Mouse (Mus musculus): ENCODE measurements around the gene Slc22a2. TPM values are rescaled to one million over a fixed set of nuclear protein-coding genes. Genes with fewer than 3 reads are reported as not detected.
"Not testable (repeated sequence)": the region's sequence is repeated elsewhere in the genome, so short reads cannot be mapped to it uniquely, and the experiment has no call there.

Gene Slc22a2
- polyA plus RNA-seq (2014; fragmentation: Nextera tagmentation; extraction: Ambion mirVana), result 0.27 TPM in 1 of 2 replicates, not detected in the other

- WGBS, result 50% methylated on average over 10 of the region's 10 CpGs
- no peak for DNase-seq (ENCODE audit: low spot score)
Observed at GRCm38 (mm10) chr17:12583991-12584390, at the start of gene Slc22a2. Gene Slc22a2, plus strand, starts transcription at chr17:12584132.

DNA sequence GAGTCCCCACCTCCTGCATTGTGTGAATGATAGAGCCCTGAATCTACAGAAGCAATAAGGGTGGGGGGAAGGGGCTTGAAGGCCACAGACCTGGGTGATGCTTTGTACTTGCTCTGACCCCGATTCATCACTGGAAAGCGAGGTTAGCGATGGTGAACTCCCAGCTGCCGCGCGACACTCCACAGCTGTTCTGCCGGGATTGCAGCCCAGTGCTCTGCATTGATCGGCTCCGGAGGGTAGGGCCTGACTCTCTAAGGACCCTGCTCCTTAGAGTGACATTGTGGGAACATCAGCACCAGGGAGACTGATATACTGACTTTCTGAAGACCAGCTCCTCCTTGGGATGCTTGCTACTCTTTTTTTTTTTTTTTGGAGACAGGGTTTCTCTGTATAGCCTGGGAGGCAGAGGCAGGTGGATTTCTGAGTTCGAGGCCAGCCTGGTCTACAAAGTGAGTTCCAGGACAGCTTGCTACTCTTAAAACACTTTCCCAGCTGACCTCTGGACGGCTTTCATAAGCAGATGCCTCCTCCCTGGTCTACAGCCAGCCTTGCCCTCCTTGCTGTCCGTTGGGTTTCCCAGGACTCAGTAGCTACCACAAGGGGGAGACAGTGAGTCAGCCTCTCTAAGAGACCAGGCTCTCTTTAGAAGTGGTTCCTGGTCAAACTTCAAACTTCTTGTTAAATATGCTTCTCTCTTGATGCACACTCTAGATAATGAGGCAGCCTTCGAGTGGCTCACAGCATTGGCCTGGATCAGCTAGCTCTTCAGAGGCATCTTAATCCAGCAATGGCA lies 49.4 kb upstream of the Slc22a2 start:
- ATAC-seq (replicated peaks; ENCODE audit: low FRiP score, low TSS enrichment, low read depth), result no peak

More at GRCm38 (mm10) chr17:12583991-12584390, at the start of gene Slc22a2:
- peaks cover 6% of the 10 kb centered on the region; the same call in 1 of the 2 replicates for H3K4me1 ChIP-seq (replicated peaks; ENCODE audit: control insufficient read depth, insufficient read depth, low read length)
- no peak within 1 kb of the TSS for H3K9ac ChIP-seq (ENCODE audit: low read length)
- H3K27ac ChIP-seq (ENCODE audit: low read depth), result no peak within 1 kb of the TSS
- no peaks in the 10 kb centered on the region for H3K27me3 ChIP-seq (replicated peaks; ENCODE audit: control insufficient read depth, insufficient read depth, low read length)
- ATAC-seq (replicated peaks; ENCODE audit: low FRiP score, low TSS enrichment, low read depth), result no peak
- H3K36me3 ChIP-seq (ENCODE audit: control insufficient read depth, insufficient read depth, low read length), result no peaks in the 10 kb centered on the region
- no peak within 1 kb of the TSS for H3K4me3 ChIP-seq (ENCODE audit: low read depth, low read length)
- H3K9me3 ChIP-seq (ENCODE audit: control insufficient read depth, low read length), result no peaks in the 10 kb centered on the region
- no peak within 1 kb of the TSS for H3K4me2 ChIP-seq (ENCODE audit: low read length)

GRCm38 (mm10) chr17:12562215-12562614 lies 21.7 kb upstream of the Slc22a2 start:
- Histone ChIP-seq H3K9me3 (ENCODE audit: control insufficient read depth, low read length) (peaks cover 3% of the 10 kb centered on the region; the same call in 1 of the 2 replicates), H3K27ac (ENCODE audit: low read depth) (no peak overlapping the region), H3K4me3 (ENCODE audit: low read depth, low read length) (no peak overlapping the region), H3K4me1 (replicated peaks; ENCODE audit: control insufficient read depth, insufficient read depth, low read length) (no peaks in the 10 kb centered on the region), H3K27me3 (replicated peaks; ENCODE audit: control insufficient read depth, insufficient read depth, low read length) (no peaks in the 10 kb centered on the region), H3K4me2 (ENCODE audit: low read length) (no peak overlapping the region), H3K9ac (ENCODE audit: low read length) (no peak overlapping the region), H3K36me3 (ENCODE audit: control insufficient read depth, insufficient read depth, low read length) (no peaks in the 10 kb centered on the region)
- DNase-seq (ENCODE audit: low spot score), result no peak
- no peak for ATAC-seq (replicated peaks; ENCODE audit: low FRiP score, low TSS enrichment, low read depth)
- 83% methylated on average over 4 of the region's 4 CpGs for WGBS

More for the DNA sequence above, 49.4 kb upstream of the Slc22a2 start:
- DNase-seq (ENCODE audit: low spot score), result peak; percentile 71
- no peak overlapping the region for H3K4me2 ChIP-seq (ENCODE audit: low read length)
- no peaks in the 10 kb centered on the region for H3K9me3 ChIP-seq (ENCODE audit: control insufficient read depth, low read length)
- no peak overlapping the region for H3K4me3 ChIP-seq (ENCODE audit: low read depth, low read length)
- no peak overlapping the region for H3K9ac ChIP-seq (ENCODE audit: low read length)
- WGBS, result 48% methylated on average over 13 of the region's 13 CpGs
- no peaks in the 10 kb centered on the region for H3K36me3 ChIP-seq (ENCODE audit: control insufficient read depth, insufficient read depth, low read length)
- no peaks in the 10 kb centered on the region for H3K27me3 ChIP-seq (replicated peaks; ENCODE audit: control insufficient read depth, insufficient read depth, low read length)
- 0 out of 2 replicates have a peak, but pooled peaks cover 6% of the 10 kb centered on the region for H3K4me1 ChIP-seq (replicated peaks; ENCODE audit: control insufficient read depth, insufficient read depth, low read length)
- no peak overlapping the region for H3K27ac ChIP-seq (ENCODE audit: low read depth)

- H3K27me3 ChIP-seq (replicated peaks; ENCODE audit: control insufficient read depth, insufficient read depth, low read length); H3K4me2 ChIP-seq (ENCODE audit: low read length); H3K27ac ChIP-seq (ENCODE audit: low read depth); H3K9ac ChIP-seq (ENCODE audit: low read length); H3K36me3 ChIP-seq (ENCODE audit: control insufficient read depth, insufficient read depth, low read length); DNase-seq (ENCODE audit: low spot score); H3K4me3 ChIP-seq (ENCODE audit: low read depth, low read length); H3K9me3 ChIP-seq (ENCODE audit: control insufficient read depth, low read length); ATAC-seq (replicated peaks; ENCODE audit: low FRiP score, low TSS enrichment, low read depth); H3K4me1 ChIP-seq (replicated peaks; ENCODE audit: control insufficient read depth, insufficient read depth, low read length): not testable (repeated sequence)
- 67% methylated on average over 6 of the region's 6 CpGs for WGBS
Observed at GRCm38 (mm10) chr17:12564481-12565000, 19.4 kb upstream of the Slc22a2 start.

DNA sequence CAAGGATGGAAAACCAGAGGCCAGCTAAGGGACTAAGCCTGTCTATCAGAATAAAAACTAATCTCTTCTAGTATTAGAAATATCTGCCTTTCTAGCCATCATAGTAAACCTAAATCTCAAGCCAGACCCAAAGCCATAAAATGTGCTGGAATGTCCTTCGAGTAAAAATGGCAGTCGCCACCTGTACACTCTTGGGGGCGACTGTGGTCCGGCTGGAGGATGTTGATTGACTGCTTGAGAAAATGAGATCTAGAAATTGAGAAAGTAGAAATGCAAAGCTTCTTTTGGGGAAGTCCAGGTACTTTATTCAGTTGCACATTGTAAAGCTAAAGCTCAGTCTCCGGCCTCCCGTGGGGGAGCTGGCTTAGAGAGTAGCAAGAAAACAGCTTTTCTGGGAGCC lies 18.5 kb upstream of the Slc22a2 start:
- no peaks in the 10 kb centered on the region for H3K27me3 ChIP-seq (replicated peaks; ENCODE audit: control insufficient read depth, insufficient read depth, low read length)
- DNase-seq (ENCODE audit: low spot score) (no peak), ATAC-seq (replicated peaks; ENCODE audit: low FRiP score, low TSS enrichment, low read depth) (no peak)
- no peaks in the 10 kb centered on the region for H3K36me3 ChIP-seq (ENCODE audit: control insufficient read depth, insufficient read depth, low read length)
- H3K9me3 ChIP-seq (ENCODE audit: control insufficient read depth, low read length), result no peaks in the 10 kb centered on the region
- no peak overlapping the region for H3K4me2 ChIP-seq (ENCODE audit: low read length)
- H3K27ac ChIP-seq (ENCODE audit: low read depth), result no peak overlapping the region
- H3K4me3 ChIP-seq (ENCODE audit: low read depth, low read length), result no peak overlapping the region
- no peaks in the 10 kb centered on the region for H3K4me1 ChIP-seq (replicated peaks; ENCODE audit: control insufficient read depth, insufficient read depth, low read length)
- WGBS, result 91% methylated on average over 6 of the region's 6 CpGs
- H3K9ac ChIP-seq (ENCODE audit: low read length), result no peak overlapping the region

DNA sequence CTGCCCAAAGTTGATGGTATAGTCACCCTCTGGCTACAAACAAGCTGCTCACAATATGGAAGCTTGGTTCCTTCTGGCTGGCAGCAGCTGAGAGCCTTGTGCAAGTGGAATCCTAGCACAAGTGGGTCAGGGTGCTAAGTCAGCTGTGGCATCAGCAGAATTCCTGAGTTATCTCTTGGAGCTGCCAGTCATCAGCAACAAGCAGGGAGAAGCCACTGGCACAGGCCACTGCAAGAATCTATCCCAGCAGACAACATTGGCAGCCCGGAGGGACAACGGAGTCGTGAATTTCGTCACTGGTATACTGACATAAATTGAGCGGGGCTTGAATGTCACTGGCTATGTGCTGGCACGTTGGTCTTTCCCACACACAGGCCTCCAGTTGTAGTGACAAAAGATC lies 12.6 kb upstream of the Slc22a2 start:
- H3K9me3 ChIP-seq (ENCODE audit: control insufficient read depth, low read length), result no peaks in the 10 kb centered on the region
- ATAC-seq (replicated peaks; ENCODE audit: low FRiP score, low TSS enrichment, low read depth) (no peak), DNase-seq (ENCODE audit: low spot score) (no peak)
- no peak overlapping the region for H3K4me3 ChIP-seq (ENCODE audit: low read depth, low read length)
- H3K4me1 ChIP-seq (replicated peaks; ENCODE audit: control insufficient read depth, insufficient read depth, low read length), result no peaks in the 10 kb centered on the region
- WGBS, result 73% methylated on average over 6 of the region's 6 CpGs
- no peak overlapping the region for H3K4me2 ChIP-seq (ENCODE audit: low read length)
- H3K27ac ChIP-seq (ENCODE audit: low read depth), result no peak overlapping the region
- H3K9ac ChIP-seq (ENCODE audit: low read length), result no peak overlapping the region
- no peaks in the 10 kb centered on the region for H3K36me3 ChIP-seq (ENCODE audit: control insufficient read depth, insufficient read depth, low read length)
- no peaks in the 10 kb centered on the region for H3K27me3 ChIP-seq (replicated peaks; ENCODE audit: control insufficient read depth, insufficient read depth, low read length)

DNA sequence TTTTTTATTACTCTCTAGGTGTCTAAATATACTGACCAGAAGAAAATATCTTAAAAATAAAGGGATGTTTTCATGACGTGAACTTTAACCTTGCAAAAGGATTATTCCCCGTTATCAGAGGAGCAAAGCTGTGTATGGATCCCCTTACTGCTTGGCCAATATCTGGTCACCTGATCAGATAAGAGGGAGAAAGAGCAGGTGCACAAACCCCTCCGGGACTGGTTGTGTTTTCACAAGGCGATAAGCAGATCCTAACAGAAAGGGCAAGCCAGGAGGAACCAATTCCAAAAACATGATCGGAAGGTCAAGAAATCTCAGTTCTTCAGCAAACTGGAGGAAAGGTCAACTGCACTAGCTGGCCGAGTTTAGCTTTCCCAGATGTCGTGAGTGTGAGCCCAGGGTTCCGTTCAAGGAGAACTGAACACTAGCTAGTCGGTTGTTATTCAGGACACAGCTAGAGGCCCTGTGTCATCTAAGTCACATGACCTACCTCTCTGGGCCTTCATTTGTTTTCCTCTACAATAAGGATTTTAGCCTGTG lies 11.9 kb upstream of the Slc22a2 start:
- no peak overlapping the region for H3K27ac ChIP-seq (ENCODE audit: low read depth)
- H3K4me2 ChIP-seq (ENCODE audit: low read length), result no peak overlapping the region
- H3K36me3 ChIP-seq (ENCODE audit: control insufficient read depth, insufficient read depth, low read length), result no peaks in the 10 kb centered on the region
- no peaks in the 10 kb centered on the region for H3K27me3 ChIP-seq (replicated peaks; ENCODE audit: control insufficient read depth, insufficient read depth, low read length)
- no peaks in the 10 kb centered on the region for H3K4me1 ChIP-seq (replicated peaks; ENCODE audit: control insufficient read depth, insufficient read depth, low read length)
- no peak overlapping the region for H3K9ac ChIP-seq (ENCODE audit: low read length)
- DNase-seq (ENCODE audit: low spot score) (no peak), ATAC-seq (replicated peaks; ENCODE audit: low FRiP score, low TSS enrichment, low read depth) (no peak)
- H3K9me3 ChIP-seq (ENCODE audit: control insufficient read depth, low read length), result no peaks in the 10 kb centered on the region
- WGBS, result 68% methylated on average over 9 of the region's 9 CpGs
- no peak overlapping the region for H3K4me3 ChIP-seq (ENCODE audit: low read depth, low read length)

- ATAC-seq (replicated peaks; ENCODE audit: low FRiP score, low TSS enrichment, low read depth) (no peak), DNase-seq (ENCODE audit: low spot score) (no peak)
- no peaks in the 10 kb centered on the region for H3K36me3 ChIP-seq (ENCODE audit: control insufficient read depth, insufficient read depth, low read length)
- H3K9ac ChIP-seq (ENCODE audit: low read length), result no peak overlapping the region
- no peak overlapping the region for H3K27ac ChIP-seq (ENCODE audit: low read depth)
- H3K4me3 ChIP-seq (ENCODE audit: low read depth, low read length), result no peak overlapping the region
- 85% methylated on average over 6 of the region's 6 CpGs for WGBS
- H3K9me3 ChIP-seq (ENCODE audit: control insufficient read depth, low read length), result no peaks in the 10 kb centered on the region
- H3K27me3 ChIP-seq (replicated peaks; ENCODE audit: control insufficient read depth, insufficient read depth, low read length), result no peaks in the 10 kb centered on the region
- H3K4me1 ChIP-seq (replicated peaks; ENCODE audit: control insufficient read depth, insufficient read depth, low read length), result no peaks in the 10 kb centered on the region
- no peak overlapping the region for H3K4me2 ChIP-seq (ENCODE audit: low read length)
Observed at GRCm38 (mm10) chr17:12575391-12575790, 8.5 kb upstream of the Slc22a2 start.

Measured in intestine, embryonic 14.5 days (tissue).